Mouse (Mus musculus): ENCODE results near the gene Nprl3. TPM values are rescaled to one million over a fixed set of nuclear protein-coding genes. Genes with fewer than 3 reads are reported as not detected.

Gene Nprl3
- polyA plus RNA-seq, 1 experiment from 2014 or later, result 47.8 TPM

GRCm38 (mm10) chr11:32230220-32230619 lies 37.3 kb downstream of the Nprl3 start:
- Histone ChIP-seq H3K4me1 (replicated peaks) (peaks cover 20% of the 10 kb centered on the region), H3K27me3 (no peaks in the 10 kb centered on the region), H3K27ac (no peak overlapping the region), H3K9ac (replicated peaks) (no peak overlapping the region), H3K9me3 (no peaks in the 10 kb centered on the region), H3K36me3 (peaks cover 73% of the 10 kb centered on the region), H3K4me2 (no peak overlapping the region), H3K4me3 (replicated peaks) (no peak overlapping the region)
- ATAC-seq (ENCODE audit: insufficient number of reproducible peaks, insufficient read depth, low FRiP score, low TSS enrichment, low read depth), result no peak
- 84% methylated on average over 4 of the region's 4 CpGs for WGBS

- Histone ChIP-seq H3K4me2 (no peak overlapping the region), H3K4me3 (replicated peaks) (no peak overlapping the region), H3K27ac (no peak overlapping the region), H3K36me3 (peaks cover 54% of the 10 kb centered on the region), H3K4me1 (replicated peaks) (peaks cover 30% of the 10 kb centered on the region), H3K9ac (replicated peaks) (0 out of 2 replicates have a peak overlapping the region, but pooled peaks have one; percentile 3), H3K9me3 (no peaks in the 10 kb centered on the region), H3K27me3 (peaks cover 4% of the 10 kb centered on the region; the same call in 1 of the 2 replicates)
- no peak for ATAC-seq (ENCODE audit: insufficient number of reproducible peaks, insufficient read depth, low FRiP score, low TSS enrichment, low read depth)
- WGBS, result 92% methylated on average over 3 of the region's 3 CpGs
These were observed 39.1 kb downstream of the Nprl3 start for GRCm38 (mm10) chr11:32228292-32228845.

GRCm38 (mm10) chr11:32227555-32227954 lies 40.0 kb downstream of the Nprl3 start:
- Histone ChIP-seq H3K4me2 (peak overlapping the region; percentile 74; the same call in 1 of the 2 replicates), H3K4me3 (replicated peaks) (no peak overlapping the region), H3K4me1 (replicated peaks) (peaks cover 36% of the 10 kb centered on the region), H3K9me3 (no peaks in the 10 kb centered on the region), H3K27ac (no peak overlapping the region), H3K36me3 (peaks cover 46% of the 10 kb centered on the region), H3K27me3 (peaks cover 9% of the 10 kb centered on the region), H3K9ac (replicated peaks) (0 out of 2 replicates have a peak overlapping the region, but pooled peaks have one; percentile 80)
- ATAC-seq (ENCODE audit: insufficient number of reproducible peaks, insufficient read depth, low FRiP score, low TSS enrichment, low read depth), result no peak
- 89% methylated on average over 9 of the region's 9 CpGs for WGBS

- H3K27me3 ChIP-seq, result peaks cover 9% of the 10 kb centered on the region
- H3K27ac ChIP-seq, result peak overlapping the region; percentile 90; the same call in 1 of the 2 replicates
- WGBS, result 53% methylated on average over 1 of the region's 1 CpGs
- peak overlapping the region; percentile 65 for H3K4me3 ChIP-seq (replicated peaks)
- H3K36me3 ChIP-seq, result peaks cover 41% of the 10 kb centered on the region
- peaks cover 41% of the 10 kb centered on the region for H3K4me1 ChIP-seq (replicated peaks)
- no peak for ATAC-seq (ENCODE audit: insufficient number of reproducible peaks, insufficient read depth, low FRiP score, low TSS enrichment, low read depth)
- peak overlapping the region; percentile 74 for H3K4me2 ChIP-seq
- H3K9me3 ChIP-seq, result no peaks in the 10 kb centered on the region
- peak overlapping the region; percentile 80 for H3K9ac ChIP-seq (replicated peaks)
These were observed 40.5 kb downstream of the Nprl3 start for GRCm38 (mm10) chr11:32227041-32227440.

- 3% methylated on average over 47 of the region's 47 CpGs for WGBS
- Histone ChIP-seq H3K4me3 (replicated peaks) (peak within 1 kb of the TSS; percentile 65), H3K4me1 (replicated peaks) (peaks cover 43% of the 10 kb centered on the region), H3K27me3 (peaks cover 9% of the 10 kb centered on the region), H3K27ac (peak within 1 kb of the TSS; percentile 90), H3K4me2 (peak within 1 kb of the TSS; percentile 74), H3K9me3 (no peaks in the 10 kb centered on the region), H3K9ac (replicated peaks) (peak within 1 kb of the TSS; percentile 80), H3K36me3 (peaks cover 33% of the 10 kb centered on the region)
- peak; percentile 45 for ATAC-seq (ENCODE audit: insufficient number of reproducible peaks, insufficient read depth, low FRiP score, low TSS enrichment, low read depth)
These were observed 41.2 kb downstream of the Nprl3 start, which contains the start of gene Mpg for GRCm38 (mm10) chr11:32226124-32226871. Mpg (plus strand) TSS chr11:32226505.

GRCm38 (mm10) chr11:32225222-32226104 lies 42.0 kb downstream of the Nprl3 start:
- H3K4me3 ChIP-seq (replicated peaks), result no peak overlapping the region

GRCm38 (mm10) chr11:32224468-32225139 lies 42.9 kb downstream of the Nprl3 start:
- 20% methylated on average over 4 of the region's 4 CpGs for WGBS
- Histone ChIP-seq H3K4me3 (replicated peaks) (no peak overlapping the region), H3K4me1 (replicated peaks) (peaks cover 59% of the 10 kb centered on the region), H3K36me3 (peaks cover 17% of the 10 kb centered on the region), H3K27me3 (peaks cover 9% of the 10 kb centered on the region), H3K4me2 (peak overlapping the region; percentile 29), H3K9me3 (no peaks in the 10 kb centered on the region), H3K27ac (peak overlapping the region; percentile 90), H3K9ac (replicated peaks) (peak overlapping the region; percentile 2; the same call in 1 of the 2 replicates)
- peak; percentile 20; the same call in 1 of the 2 replicates for ATAC-seq (ENCODE audit: insufficient number of reproducible peaks, insufficient read depth, low FRiP score, low TSS enrichment, low read depth)

More at GRCm38 (mm10) chr11:32225222-32226104, 42.0 kb downstream of the Nprl3 start:
- Histone ChIP-seq H3K27ac (peak overlapping the region; percentile 90), H3K36me3 (peaks cover 25% of the 10 kb centered on the region), H3K9ac (replicated peaks) (no peak overlapping the region; the same call in 1 of the 2 replicates), H3K4me1 (replicated peaks) (peaks cover 52% of the 10 kb centered on the region), H3K27me3 (peaks cover 9% of the 10 kb centered on the region), H3K4me2 (peak overlapping the region; percentile 74), H3K9me3 (no peaks in the 10 kb centered on the region)
- no peak for ATAC-seq (ENCODE audit: insufficient number of reproducible peaks, insufficient read depth, low FRiP score, low TSS enrichment, low read depth)
- 42% methylated on average over 7 of the region's 7 CpGs for WGBS

- Histone ChIP-seq H3K9ac (replicated peaks) (no peak overlapping the region), H3K36me3 (peaks cover 5% of the 10 kb centered on the region; the same call in 1 of the 2 replicates), H3K27me3 (peaks cover 9% of the 10 kb centered on the region), H3K4me2 (peak overlapping the region; percentile 89; the same call in 1 of the 2 replicates), H3K4me1 (replicated peaks) (peaks cover 69% of the 10 kb centered on the region), H3K27ac (no peak overlapping the region), H3K4me3 (replicated peaks) (no peak overlapping the region), H3K9me3 (no peaks in the 10 kb centered on the region)
- no peak for ATAC-seq (ENCODE audit: insufficient number of reproducible peaks, insufficient read depth, low FRiP score, low TSS enrichment, low read depth)
- 70% methylated on average over 4 of the region's 4 CpGs for WGBS
These were observed 44.1 kb downstream of the Nprl3 start for GRCm38 (mm10) chr11:32223297-32223967.

- Histone ChIP-seq H3K4me3 (replicated peaks) (peak overlapping the region; percentile 87), H3K27me3 (peaks cover 9% of the 10 kb centered on the region), H3K27ac (peak overlapping the region; percentile 91), H3K9me3 (no peaks in the 10 kb centered on the region), H3K4me1 (replicated peaks) (peaks cover 70% of the 10 kb centered on the region), H3K4me2 (peak overlapping the region; percentile 89), H3K36me3 (0 out of 2 replicates have a peak, but pooled peaks cover under 1% of the 10 kb centered on the region), H3K9ac (replicated peaks) (peak overlapping the region; percentile 93)
- 6% methylated on average over 21 of the region's 21 CpGs for WGBS
- no peak for ATAC-seq (ENCODE audit: insufficient number of reproducible peaks, insufficient read depth, low FRiP score, low TSS enrichment, low read depth)
These were observed 44.8 kb downstream of the Nprl3 start for GRCm38 (mm10) chr11:32222570-32223194.

All from limb, embryonic 12.5 days (tissue).